Mouse (Mus musculus): ENCODE results near the gene BC035947. TPM values are rescaled to one million over a fixed set of nuclear protein-coding genes. Genes with fewer than 3 reads are reported as not detected.

BC035947 gene
- total and polyA plus RNA-seq, 3 experiments: not detected

DNA sequence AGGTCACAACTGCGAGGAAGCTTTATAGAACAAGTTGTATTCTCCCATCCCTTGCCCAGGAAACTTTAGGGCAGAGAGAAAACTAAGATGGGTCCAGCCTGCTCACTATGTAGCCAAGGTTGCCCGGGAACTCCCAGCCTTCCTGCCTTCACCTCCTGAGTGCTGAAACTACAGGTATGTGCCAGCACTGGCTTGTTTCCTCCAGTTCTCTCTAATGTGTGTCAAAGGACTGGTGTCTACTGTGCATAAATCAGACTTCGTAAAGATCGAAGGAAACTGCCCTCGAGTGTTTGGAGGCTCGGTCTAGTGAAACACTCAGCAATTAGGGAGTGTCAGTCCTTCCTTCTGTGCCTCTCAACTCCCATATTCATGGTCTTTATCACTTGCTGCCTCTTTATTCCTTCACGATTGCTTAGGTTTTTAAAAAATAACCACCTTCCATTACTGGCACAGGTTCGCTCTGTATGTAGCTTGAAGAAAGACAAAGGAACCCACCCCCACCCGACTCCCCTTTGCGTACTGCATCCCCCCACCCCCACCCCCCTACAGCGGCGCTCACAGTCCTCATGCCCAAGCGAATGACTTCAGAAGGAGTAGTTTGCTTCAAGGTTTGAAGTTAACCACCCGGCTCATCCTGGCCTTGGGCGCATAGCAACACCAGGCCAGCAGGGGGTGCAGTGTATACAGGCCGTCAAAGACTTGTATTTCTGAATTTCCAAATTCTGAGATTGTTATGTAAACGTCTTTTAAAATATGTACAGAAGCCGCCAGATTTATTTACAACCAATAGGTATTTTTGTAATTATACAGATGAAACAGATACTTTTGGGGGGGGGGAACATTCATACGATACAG is 24.6 kb upstream of the BC035947 start:
- in situ Hi-C loops (cut with MboI; ENCODE audit: low pct_ligation_motif_present, low pct_unique_long_range_greater_than_20kb, low sequenced_read_pairs) (loop anchor here (25.0 kb wide), 1 partner anchor 1101 kb away; no protein-coding TSS in a partner anchor), dilution Hi-C loops (cut with MboI; ENCODE audit: extremely low pct_ligation_motif_present, extremely low pct_unique_long_range_greater_than_20kb, low sequenced_read_pairs) (no loop called here)
- Histone ChIP-seq H3K4me2 (ENCODE audit: insufficient read depth, low read depth, poor library complexity, severe bottlenecking) (peak overlapping the region; percentile 85), H3K79me2 (replicated peaks; ENCODE audit: control insufficient read depth, extremely low read depth, insufficient read depth, poor library complexity, severe bottlenecking) (no peaks in the 10 kb centered on the region), H3K36me3 (replicated peaks in 1 of 2; ENCODE audit: control insufficient read depth in 1 of 2, insufficient read depth in 1 of 2, low read length in 1 of 2) (no peaks in the 10 kb centered on the region), H3K27me3 (replicated peaks) (no peaks in the 10 kb centered on the region), H3K27ac (ENCODE audit: insufficient read depth, low read depth) (no peak overlapping the region), H3K9ac (ENCODE audit: insufficient read depth, low read depth) (no peak overlapping the region; the same call in 1 of the 2 replicates), H3K4me3 (replicated peaks in 1 of 3; ENCODE audit: low read depth in 2 of 3, low read length in 2 of 3, poor library complexity in 1 of 3) (peak overlapping the region in 2 of 3 experiments; percentile 40 to 56), H3K9me3 (replicated peaks; ENCODE audit: low read length) (no peaks in the 10 kb centered on the region), H3K4me1 (ENCODE audit: control insufficient read depth in 1 of 2, insufficient read depth in 2 of 2) (peaks cover 0 to 9% of the 10 kb centered on the region in 2 experiments; a peak in 2 of 4 replicates)
- TF ChIP-seq IRF4 (IDR thresholded peaks at IDR 0.05; ENCODE audit: low read depth, low read length) (no peak), CTCF (conservative IDR thresholded peaks at IDR 0.05 in 1 of 2, IDR thresholded peaks at IDR 0.05 in 1 of 2; ENCODE audit: low read depth in 2 of 2, low read length in 2 of 2) (peak; percentile 32 to 82; a peak in 3 of 4 replicates), ZNF384 (IDR thresholded peaks at IDR 0.05; ENCODE audit: low read depth, low read length) (no peak), ETS1 (conservative IDR thresholded peaks at IDR 0.05; ENCODE audit: low read depth, low read length) (no peak), BHLHE40 (IDR thresholded peaks at IDR 0.05; ENCODE audit: low read depth, low read length) (peak; percentile 24; the same call in 1 of the 2 replicates), SMC3 (IDR thresholded peaks at IDR 0.05; ENCODE audit: low read depth, low read length) (peak; percentile 78), RAD21 (IDR thresholded peaks at IDR 0.05; ENCODE audit: low read depth, low read length) (peak; percentile 71), ZC3H11A (IDR thresholded peaks at IDR 0.05; ENCODE audit: low read depth, low read length) (0 out of 2 replicates have a peak, but pooled peaks have one; percentile 6), MYC (IDR thresholded peaks at IDR 0.05; ENCODE audit: low read depth, low read length) (peak; percentile 35; the same call in 1 of the 2 replicates)
- DNase-seq (ENCODE audit: extremely low read depth): peak; percentile 72

DNA sequence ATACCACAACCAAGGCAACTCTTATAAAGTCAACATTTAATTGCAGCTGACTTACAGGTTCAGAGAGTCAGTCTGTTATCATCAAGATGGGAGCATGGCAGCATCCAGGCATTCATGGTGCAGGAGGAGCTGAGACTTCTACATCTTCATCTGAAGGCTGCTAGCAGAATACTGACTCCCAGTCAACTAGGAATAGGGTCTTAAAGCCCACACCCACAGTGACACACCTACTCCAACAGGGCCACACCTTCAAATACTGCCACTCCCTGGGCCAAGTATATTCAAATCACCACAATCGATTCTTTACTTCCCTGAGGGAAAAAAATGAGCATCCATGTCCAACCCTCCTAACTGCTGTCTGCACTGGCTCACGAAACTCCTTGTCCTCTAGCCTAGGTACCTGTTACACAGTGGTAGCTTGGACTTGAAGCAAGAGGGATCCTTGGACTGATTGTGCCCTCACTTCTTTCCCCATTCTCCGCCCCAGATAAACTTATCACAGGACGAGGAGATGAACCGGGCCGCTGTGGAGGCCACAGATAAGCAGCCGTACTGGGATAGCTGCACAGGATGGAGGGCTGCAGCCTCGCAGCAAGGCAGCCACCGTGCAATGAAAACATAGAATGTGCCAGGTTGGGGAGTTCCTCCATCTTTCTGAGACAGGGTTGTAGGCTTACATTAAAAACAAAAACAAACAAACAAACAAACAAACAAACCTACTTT is 22.6 kb upstream of the BC035947 start:
- no peak for TF ChIP-seq USF1 (IDR thresholded peaks at IDR 0.05; ENCODE audit: low read depth, low read length)
- no peak for TF ChIP-seq MEF2A (IDR thresholded peaks at IDR 0.05; ENCODE audit: borderline replicate concordance, low read depth, low read length)
- no peak for TF ChIP-seq CHD1 (IDR thresholded peaks at IDR 0.05; ENCODE audit: low read depth, low read length)
- no peak for TF ChIP-seq NELFE (IDR thresholded peaks at IDR 0.05; ENCODE audit: low read depth, low read length)
- TF ChIP-seq MXI1 (IDR thresholded peaks at IDR 0.05; ENCODE audit: low read depth, low read length): no peak
- no peak for TF ChIP-seq ZMIZ1 (IDR thresholded peaks at IDR 0.05; ENCODE audit: low read depth, low read length)
- TF ChIP-seq PAX5 (IDR thresholded peaks at IDR 0.05; ENCODE audit: low read length): no peak
- H3K4me2 ChIP-seq (ENCODE audit: insufficient read depth, low read depth, poor library complexity, severe bottlenecking): no peak overlapping the region
- no peaks in the 10 kb centered on the region for H3K27me3 ChIP-seq (replicated peaks)
- in situ Hi-C loops (cut with MboI; ENCODE audit: low pct_ligation_motif_present, low pct_unique_long_range_greater_than_20kb, low sequenced_read_pairs): loop anchor here (5.0 to 25.0 kb wide), 2 partner anchors 153 to 1103 kb away; no protein-coding TSS in a partner anchor
- H3K9me3 ChIP-seq (replicated peaks; ENCODE audit: low read length): no peaks in the 10 kb centered on the region
- no peaks in the 10 kb centered on the region for H3K36me3 ChIP-seq (replicated peaks in 1 of 2; ENCODE audit: control insufficient read depth in 1 of 2, insufficient read depth in 1 of 2, low read length in 1 of 2)
- DNase-seq (ENCODE audit: extremely low read depth): no peak
- no peak overlapping the region for H3K4me3 ChIP-seq (replicated peaks in 1 of 3; ENCODE audit: low read depth in 2 of 3, low read length in 2 of 3, poor library complexity in 1 of 3)
- no peaks in the 10 kb centered on the region for H3K79me2 ChIP-seq (replicated peaks; ENCODE audit: control insufficient read depth, extremely low read depth, insufficient read depth, poor library complexity, severe bottlenecking)
- peaks cover 0 to 9% of the 10 kb centered on the region in 2 experiments; a peak in 2 of 4 replicates for H3K4me1 ChIP-seq (ENCODE audit: control insufficient read depth in 1 of 2, insufficient read depth in 2 of 2)
- dilution Hi-C loops (cut with MboI; ENCODE audit: extremely low pct_ligation_motif_present, extremely low pct_unique_long_range_greater_than_20kb, low sequenced_read_pairs): no loop called here
- no peak overlapping the region for H3K27ac ChIP-seq (ENCODE audit: insufficient read depth, low read depth)
- H3K9ac ChIP-seq (ENCODE audit: insufficient read depth, low read depth): no peak overlapping the region

Data from CH12.LX (cell line).